Mouse (Mus musculus) CD4-positive, CD25-positive, alpha-beta regulatory T cell, adult 2 months (primary cell): ENCODE data around the gene Cuzd1.

Source experiments
- DNase-seq: peaks from one replicate; pipeline ENCODE4 v3.0.0-alpha.2; 2012; ENCODE audit warnings: low read depth, low spot score

Cuzd1 gene

GRCm38 (mm10) chr7:131322192-131322591 is at the start of gene Cuzd1:
TSS of gene Cuzd1 (minus strand) at chr7:131322292.
- no peak for DNase-seq

GRCm38 (mm10) chr7:131371470-131371860 is 49.4 kb upstream of the Cuzd1 start:
- no peak for DNase-seq

- DNase-seq = peak; percentile 93
Observed at GRCm38 (mm10) chr7:131370648-131371469, 48.8 kb upstream of the Cuzd1 start, which contains the start of gene Pstk. TSS of gene Pstk (plus strand) at chr7:131371141.

- DNase-seq = no peak
Observed at GRCm38 (mm10) chr7:131364131-131364530, 42.0 kb upstream of the Cuzd1 start.

DNA sequence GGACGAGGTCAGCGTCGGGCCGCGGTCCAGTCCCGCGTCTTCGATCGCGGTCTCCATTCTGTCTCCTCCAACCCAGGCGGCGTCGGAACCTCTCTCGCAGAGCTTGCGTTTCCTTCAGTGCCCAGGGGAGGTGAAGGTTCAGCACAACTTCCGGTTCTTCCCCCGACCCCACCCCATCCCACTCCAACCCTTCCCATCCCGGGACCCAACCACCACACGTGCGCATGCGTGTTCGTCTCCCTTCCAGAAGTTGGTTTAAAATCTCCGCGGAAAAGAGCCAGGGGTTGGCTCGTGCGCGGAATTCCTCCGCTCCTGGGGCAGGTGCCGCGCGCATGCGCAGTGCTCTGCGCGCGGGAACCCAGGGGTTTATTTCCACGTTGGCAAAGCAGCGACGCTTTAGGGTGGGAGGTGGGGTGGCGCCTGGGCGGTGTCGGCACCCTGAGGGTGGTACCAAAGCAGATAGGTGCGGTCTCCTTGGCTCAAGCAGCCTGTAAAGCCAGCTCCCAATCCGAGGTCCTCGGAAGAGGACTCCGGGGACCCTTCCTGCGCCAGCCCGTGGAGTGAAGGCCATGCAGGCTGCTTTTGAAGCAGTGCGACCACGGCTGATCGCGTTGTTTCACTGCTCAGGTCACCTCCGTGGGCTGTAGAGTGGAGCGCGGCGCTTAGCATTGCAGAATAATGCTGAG is 40.7 kb upstream of the Cuzd1 start, which contains the start of gene 2310057M21Rik:
Gene 2310057M21Rik, minus strand, starts transcription at position 145 of the 686 bp plus-strand sequence.
- peak; percentile 92 for DNase-seq

GRCm38 (mm10) chr7:131362269-131362614 is 40.1 kb upstream of the Cuzd1 start:
- no peak for DNase-seq

GRCm38 (mm10) chr7:131356105-131356504 is 34.0 kb upstream of the Cuzd1 start:
- no peak for DNase-seq

DNA sequence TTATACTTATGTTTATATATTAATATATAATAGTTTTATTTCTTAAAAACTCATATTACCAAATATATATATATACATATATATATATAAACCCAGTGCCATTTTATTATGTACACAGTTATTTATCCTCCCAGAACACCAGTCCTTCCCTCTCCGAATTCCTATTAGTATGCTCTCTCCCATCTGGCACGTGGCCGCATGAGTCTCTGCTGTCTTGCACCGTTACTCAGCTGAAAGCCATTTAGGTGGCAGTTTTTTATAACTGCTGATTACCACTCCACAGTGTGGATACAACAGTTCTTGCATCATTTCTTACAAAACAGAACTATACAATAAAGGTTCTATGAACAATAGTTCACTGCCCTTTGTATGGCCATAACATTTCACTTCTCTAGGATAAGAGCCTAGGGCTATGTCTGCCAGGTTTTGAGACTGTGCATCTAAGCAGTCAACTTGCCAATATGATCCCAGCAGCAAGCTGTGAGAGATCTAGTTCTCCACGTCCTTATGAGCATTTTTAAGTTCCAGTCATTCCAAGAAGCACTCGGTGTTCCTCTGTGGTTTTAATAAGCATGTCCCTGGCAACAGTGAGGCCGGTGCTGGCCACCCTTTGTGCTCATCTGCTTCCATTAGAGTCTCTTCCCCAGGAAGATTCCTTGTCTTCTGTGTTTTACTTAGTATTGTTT is 23.9 kb upstream of the Cuzd1 start:
- DNase-seq = no peak

DNA sequence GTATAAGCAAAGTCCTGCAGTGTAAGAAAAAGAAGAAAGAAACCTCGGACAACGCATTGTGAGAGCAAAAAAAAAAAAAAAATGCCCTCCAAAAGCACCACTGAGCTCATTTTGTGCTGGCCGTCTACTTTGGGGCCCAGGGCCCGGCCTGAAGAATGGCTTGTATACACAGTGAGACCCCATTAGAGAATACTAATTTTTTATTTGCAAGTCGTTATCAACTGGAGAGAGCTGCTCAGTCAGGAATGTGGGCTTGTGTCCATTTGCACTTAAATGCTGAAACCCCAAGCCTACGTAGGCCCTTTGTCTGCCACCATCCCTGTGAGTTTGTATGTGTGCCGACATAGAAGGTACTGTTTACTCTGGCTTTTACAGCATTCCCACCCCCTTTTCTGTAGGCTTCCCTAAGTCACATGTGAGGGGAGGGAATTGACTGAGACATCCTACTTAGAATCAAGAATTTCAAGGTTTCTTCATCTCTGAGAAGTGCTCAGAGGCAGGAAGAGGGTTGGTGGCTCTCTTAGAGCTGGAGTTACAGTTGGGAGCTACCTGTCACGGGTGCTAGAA is 15.5 kb upstream of the Cuzd1 start:
- no peak for DNase-seq

GRCm38 (mm10) chr7:131333564-131333963 is 11.5 kb upstream of the Cuzd1 start, which contains the start of gene Fam24a:
TSS of gene Fam24a (plus strand) at chr7:131333864.
- no peak for DNase-seq

- DNase-seq = no peak
Observed at GRCm38 (mm10) chr7:131331688-131332087, 9.6 kb upstream of the Cuzd1 start.

DNA sequence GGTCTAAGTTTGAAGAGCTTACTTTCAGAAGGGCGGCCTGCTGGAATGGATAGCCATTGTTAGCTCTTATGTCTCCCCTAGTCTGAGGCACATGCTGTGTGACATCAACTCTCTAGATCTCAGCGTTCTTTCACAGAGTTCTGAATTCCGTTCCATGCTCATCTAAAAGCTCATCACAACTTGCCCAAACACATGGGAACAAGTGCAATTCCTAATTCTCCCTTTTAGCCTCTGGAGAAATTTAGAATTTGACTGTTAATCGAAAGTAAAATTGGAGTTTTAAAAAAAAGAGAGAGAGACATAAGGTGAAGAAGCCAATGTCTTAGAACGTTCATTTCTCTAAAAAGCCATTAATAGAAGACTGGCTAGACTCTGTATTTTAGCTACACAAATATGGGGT is 7.3 kb upstream of the Cuzd1 start, which contains the start of gene Fam24b:
Gene Fam24b, minus strand, starts transcription at position 101 of the 400 bp plus-strand sequence.
- DNase-seq = no peak

GRCm38 (mm10) chr7:131327054-131327453 is 5.0 kb upstream of the Cuzd1 start:
- no peak for DNase-seq

GRCm38 (mm10) chr7:131318340-131318739 is 3.8 kb downstream of the Cuzd1 start:
- DNase-seq = no peak

DNA sequence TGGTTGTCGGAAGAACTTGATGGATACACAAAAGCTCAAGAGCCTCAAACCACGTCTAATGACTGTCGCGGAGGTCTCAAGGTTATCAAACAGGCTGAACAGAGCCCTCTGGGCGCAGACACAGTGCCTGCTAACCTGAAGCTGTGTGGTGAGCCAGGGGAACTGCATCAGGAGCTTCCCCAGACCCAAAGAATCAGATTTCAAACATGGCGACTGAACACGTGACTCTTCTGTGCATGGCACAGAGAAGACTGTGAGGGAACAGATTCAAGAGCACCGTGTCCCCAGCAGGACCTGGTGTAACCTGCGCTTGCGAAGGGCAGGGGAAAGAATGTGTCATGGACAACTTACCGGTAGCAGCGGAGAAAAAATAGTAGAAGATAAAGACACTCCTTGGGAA is 4.5 kb downstream of the Cuzd1 start:
- no peak for DNase-seq

DNA sequence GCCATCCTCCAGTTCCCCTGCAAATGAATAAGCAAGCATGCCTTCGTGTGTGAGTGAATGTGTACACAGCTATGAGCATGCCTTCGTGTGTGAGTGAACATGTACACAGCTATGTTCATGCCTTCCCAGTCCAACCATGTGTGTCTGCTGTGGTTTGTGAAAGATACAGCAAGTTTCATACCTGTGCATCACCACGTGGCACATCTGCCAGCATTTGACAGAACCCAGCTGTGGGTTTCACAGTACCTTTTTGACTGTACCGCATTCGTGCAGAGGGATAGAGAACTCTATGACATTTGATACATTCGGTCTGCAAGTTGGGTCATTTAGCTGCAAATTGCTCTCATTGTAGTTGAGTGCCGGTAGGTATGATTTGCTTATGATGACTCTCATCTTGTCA is 7.6 kb downstream of the Cuzd1 start:
- DNase-seq = no peak

- no peak for DNase-seq
Observed at GRCm38 (mm10) chr7:131306733-131307132, 15.4 kb downstream of the Cuzd1 start.

DNA sequence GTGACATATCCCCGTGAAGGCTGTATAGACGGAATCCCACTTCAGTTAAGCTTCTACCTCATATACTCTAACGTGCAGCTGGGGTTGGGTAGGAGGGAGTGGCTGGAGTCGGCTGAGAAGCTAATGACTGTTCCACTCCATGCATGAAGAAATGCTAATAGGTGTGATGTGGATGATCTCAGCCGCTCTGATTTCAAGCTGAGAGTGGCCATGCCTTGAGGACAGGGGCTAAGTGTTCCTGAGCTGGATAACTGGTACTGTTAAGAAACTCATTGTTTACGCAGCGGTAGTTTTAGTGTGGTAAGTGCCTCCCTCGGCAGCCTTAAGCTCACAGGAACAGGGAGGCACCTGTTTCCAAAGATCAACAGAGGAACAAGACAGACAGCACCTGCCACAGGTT is 18.8 kb downstream of the Cuzd1 start:
- no peak for DNase-seq

DNA sequence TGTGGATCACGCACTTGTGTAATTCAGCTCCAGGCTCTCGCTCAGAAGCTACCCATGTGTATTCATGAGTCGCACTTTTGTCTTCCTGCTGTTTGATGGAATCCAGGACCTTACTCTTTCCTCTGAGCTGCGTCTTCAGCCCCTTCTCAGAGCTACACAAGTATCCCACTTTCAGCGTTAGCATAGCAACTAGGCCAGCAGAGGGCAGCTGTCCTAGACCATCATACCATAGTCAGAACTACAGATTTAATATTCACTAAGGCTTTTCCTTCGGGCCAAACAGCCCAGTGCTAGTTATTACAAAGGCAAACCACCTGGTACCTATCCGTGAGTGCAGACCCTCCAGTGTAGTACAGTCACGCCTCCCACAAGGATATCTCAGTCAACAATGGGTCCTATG is 24.9 kb downstream of the Cuzd1 start:
- DNase-seq = no peak

GRCm38 (mm10) chr7:131265851-131266250 is 56.2 kb downstream of the Cuzd1 start:
- no peak for DNase-seq

DNA sequence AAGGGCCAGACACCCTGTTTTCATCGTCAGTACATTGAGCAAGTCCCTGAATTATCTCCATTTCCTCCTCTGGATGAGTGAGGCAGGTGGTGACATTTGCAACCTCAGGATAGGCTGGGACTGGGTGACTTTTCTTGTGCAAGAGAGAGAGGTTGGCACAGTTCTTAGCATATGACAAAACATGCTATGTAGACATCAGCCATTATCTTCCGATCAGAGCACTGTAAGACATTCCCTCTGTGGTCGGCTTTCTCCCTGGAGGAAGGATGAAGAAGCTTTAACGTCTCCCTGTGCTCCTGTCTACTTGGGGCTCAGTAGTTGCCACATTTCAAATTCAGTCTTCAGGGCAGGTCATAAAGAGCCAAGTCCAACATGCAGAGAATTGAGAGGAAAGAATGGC is 57.8 kb downstream of the Cuzd1 start:
- no peak for DNase-seq

DNA sequence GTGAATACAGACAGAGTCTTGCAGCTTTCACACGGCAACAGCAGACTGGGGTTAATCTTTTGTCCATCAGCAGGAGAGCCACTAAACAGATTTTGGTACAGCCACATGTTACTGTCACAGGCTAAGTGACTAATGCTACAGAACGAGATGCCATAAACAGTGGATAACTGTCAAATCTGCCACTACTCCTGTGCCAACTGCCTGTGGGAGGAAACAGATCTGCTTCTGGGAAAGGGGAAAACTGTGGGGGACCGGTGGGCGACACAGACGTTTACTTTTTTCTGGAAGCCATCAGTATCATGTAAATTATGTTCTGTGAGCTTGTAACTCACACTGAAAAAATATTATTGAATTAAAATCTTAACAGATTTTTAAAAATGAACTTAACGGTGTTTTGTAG is 61.1 kb downstream of the Cuzd1 start:
- DNase-seq = no peak
